Mouse (Mus musculus): ENCODE measurements around the gene Dpp10. TPM values are rescaled to one million over a fixed set of nuclear protein-coding genes. Genes with fewer than 3 reads are reported as not detected.

Gene Dpp10
- polyA plus RNA-seq, 1 experiment: not detected

DNA sequence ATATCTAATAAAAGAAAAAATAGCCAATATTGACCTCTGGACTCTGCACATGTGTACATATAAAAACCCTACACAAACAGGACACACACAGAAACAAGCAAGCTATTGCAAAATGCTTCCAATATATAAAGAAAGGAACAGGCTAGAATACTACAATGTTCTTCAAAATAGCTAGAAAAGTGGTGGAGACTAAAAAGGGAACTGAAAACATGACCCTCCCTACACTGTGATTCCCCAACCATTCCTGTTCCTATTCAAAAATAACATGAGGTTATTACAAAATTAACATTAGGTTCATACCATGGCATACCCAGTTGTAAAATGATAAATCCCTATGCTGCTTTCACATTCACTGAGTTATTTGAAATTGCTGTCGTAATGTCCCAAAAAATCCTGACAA lies 125.8 kb downstream of the Dpp10 start:
- no peak for DNase-seq (ENCODE audit: low read depth)

- DNase-seq (ENCODE audit: low read depth): peak; percentile 5
These were observed 142.7 kb downstream of the Dpp10 start for GRCm38 (mm10) chr1:123902628-123903027.

DNA sequence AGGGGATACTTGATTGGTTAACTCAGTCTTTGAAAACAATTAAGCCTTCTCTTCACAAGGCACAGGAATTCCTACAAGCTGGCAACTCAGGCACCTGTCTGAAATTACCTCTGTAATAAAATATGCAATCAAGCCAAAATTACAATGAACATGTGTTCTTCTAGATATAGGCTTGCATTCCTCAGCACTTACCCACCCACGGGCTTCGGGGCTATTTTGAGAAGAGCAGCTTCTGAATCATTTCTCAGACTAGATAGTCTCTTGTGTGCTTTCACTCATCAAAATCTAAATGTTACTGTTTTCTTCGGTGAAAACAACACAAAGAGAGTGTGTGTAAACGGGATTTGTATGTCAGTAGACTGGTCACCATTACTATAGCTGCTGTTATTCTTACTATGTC lies 144.1 kb downstream of the Dpp10 start:
- no peak for DNase-seq (ENCODE audit: low read depth)

DNA sequence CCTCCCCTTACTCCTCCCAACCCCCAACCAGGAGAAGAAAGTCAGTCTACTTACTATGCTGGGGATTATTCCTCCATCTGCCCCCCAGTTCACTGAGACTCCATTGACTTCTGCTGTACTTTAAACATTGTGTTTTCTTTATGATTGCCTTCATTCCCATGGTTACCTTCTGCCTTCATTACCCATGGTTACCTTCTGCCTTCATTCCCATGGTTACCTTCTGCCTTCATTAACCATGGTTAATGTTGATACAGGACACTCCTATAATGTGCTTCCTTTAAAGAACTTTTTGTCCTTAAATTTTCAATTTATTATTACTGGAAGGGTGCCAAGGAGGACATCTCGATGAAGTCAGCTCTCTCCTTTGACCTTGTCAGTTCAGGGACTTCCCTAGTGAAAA lies 158.1 kb downstream of the Dpp10 start:
- DNase-seq (ENCODE audit: low read depth): no peak

- peak; percentile 91 for DNase-seq (ENCODE audit: low read depth)
These were observed 198.5 kb downstream of the Dpp10 start for GRCm38 (mm10) chr1:123846881-123847280.

- DNase-seq (ENCODE audit: low read depth): no peak
These were observed 244.2 kb downstream of the Dpp10 start for GRCm38 (mm10) chr1:123801206-123801605.

DNA sequence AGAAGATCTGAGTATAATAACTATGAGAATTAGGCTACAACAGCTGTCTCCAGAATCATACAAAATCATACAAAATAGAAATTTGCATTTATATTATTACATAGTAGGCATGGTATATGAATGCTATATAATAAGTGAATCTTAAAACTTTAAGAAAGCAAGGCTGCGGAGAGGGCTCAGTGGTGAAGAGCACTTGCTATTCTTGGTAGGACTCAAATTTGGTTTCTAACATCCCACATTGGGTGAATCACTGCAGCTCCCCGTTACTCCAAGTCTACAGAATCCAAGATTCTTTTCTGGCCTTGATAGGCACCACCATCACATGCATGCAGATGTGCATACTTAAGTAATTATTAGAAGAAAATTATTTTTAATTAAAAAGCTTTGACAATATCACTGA lies 279.8 kb downstream of the Dpp10 start:
- DNase-seq (ENCODE audit: low read depth): no peak

GRCm38 (mm10) chr1:123762272-123762671 lies 283.1 kb downstream of the Dpp10 start:
- no peak for DNase-seq (ENCODE audit: low read depth)

- no peak for DNase-seq (ENCODE audit: low read depth)
These were observed 289.3 kb downstream of the Dpp10 start for GRCm38 (mm10) chr1:123756055-123756454.

GRCm38 (mm10) chr1:123707292-123707691 lies 338.1 kb downstream of the Dpp10 start:
- DNase-seq (ENCODE audit: low read depth): no peak

- DNase-seq (ENCODE audit: low read depth): no peak
These were observed 386.9 kb downstream of the Dpp10 start for GRCm38 (mm10) chr1:123658409-123658808.

DNA sequence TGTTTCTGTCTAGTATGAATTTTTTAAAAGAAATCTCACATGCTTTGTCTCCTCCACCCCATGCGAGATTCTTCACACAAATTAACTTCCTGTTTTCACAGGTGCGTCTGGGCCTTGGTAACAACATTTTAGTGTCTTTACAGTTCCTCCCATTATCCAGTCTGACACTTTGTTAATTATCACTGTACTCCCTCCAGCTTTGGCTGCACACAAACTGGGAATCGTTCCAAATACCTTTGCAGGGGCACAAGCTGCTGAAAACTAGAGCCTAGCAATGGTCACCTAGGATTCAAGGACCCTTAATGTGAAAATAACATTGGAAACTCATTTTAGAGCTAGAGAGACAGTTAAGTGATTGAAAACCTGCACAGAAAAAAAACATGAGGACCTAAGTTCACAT lies 388.8 kb downstream of the Dpp10 start:
- no peak for DNase-seq (ENCODE audit: low read depth)

GRCm38 (mm10) chr1:123637897-123638296 lies 407.5 kb downstream of the Dpp10 start:
- no peak for DNase-seq (ENCODE audit: low read depth)

- no peak for DNase-seq (ENCODE audit: low read depth)
These were observed 417.1 kb downstream of the Dpp10 start for GRCm38 (mm10) chr1:123628268-123628667.

DNA sequence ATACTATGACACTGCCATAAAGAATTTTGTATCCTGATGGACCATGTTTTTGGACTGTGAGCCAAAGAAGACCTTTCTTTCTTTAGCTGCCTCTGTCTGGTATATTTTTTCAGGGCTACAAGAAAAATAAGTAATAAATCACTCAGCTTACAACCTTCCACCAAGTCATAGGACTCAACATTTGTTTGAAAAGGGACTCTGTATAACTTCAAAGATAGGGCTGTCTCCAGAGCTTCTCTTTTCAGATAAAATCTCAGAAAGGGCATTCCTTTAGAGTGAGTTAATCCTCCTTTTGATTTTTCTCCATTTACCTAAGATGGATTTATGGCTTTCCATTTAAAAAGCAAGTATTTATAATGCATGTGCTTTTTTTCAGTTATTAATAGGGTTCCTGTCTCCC lies 460.5 kb downstream of the Dpp10 start:
- no peak for DNase-seq (ENCODE audit: low read depth)

DNA sequence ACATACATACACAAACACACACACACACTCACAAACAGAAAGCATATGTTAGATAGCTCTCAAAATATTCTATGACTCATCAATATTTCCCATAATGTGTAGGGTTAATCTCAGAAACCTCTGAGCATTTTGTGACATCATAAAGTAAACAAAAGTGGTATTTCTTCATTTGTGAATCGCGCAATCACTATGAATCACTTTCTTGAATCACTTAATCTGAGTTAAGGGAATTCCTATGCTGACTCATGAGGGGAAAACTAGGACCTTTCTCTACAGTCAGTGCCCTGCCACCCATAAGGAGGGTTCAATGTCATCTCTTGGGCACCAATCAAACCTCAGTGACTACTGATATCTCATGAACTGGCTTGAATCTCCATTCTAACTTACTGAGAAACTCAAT lies 465.2 kb downstream of the Dpp10 start:
- peak; percentile 33 for DNase-seq (ENCODE audit: low read depth)

DNA sequence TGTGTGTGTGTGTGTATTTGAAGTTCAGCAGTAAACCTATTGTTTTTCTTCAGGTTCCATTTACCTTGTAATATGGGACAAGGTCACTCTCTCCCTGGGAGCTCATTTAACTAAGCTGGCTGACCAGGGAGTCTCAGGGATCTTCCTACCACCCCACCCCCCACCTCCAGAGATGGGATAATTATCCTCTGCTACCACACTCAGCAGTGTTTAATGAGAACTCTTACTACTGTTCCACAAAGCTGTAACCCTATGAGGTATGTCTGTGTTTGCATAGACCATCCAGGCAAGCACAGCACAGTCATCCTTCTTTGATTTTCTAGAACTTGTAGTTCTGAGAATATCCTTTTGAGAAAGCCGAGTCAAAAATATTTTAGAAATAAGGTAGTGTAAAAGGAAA lies 471.6 kb downstream of the Dpp10 start:
- no peak for DNase-seq (ENCODE audit: low read depth)

- DNase-seq (ENCODE audit: low read depth): no peak
These were observed 502.9 kb downstream of the Dpp10 start for GRCm38 (mm10) chr1:123542496-123542895.

DNA sequence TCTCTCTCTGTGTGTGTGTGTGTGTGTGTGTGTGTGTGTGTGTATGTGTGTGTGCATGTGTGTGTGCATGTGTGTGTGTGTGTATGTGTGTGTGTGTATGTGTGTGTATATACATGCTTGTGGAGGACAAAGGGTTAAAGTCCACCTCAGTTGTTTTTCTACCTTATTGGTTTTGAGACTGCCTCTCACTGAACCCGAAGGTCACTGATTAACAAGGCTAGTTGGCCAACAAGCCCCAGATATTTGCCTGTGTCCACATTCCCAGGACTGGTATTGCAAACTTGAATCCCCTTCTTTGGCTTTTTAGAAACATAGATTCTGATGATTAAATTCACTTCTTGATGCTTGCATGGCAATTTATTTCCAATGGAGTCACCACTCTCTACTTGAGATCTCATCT lies 577.6 kb downstream of the Dpp10 start:
- DNase-seq (ENCODE audit: low read depth): no peak

GRCm38 (mm10) chr1:123414163-123414562 lies 631.2 kb downstream of the Dpp10 start:
- no peak for DNase-seq (ENCODE audit: low read depth)

- DNase-seq (ENCODE audit: low read depth): no peak
These were observed 694.1 kb downstream of the Dpp10 start for GRCm38 (mm10) chr1:123351300-123351699.

DNA sequence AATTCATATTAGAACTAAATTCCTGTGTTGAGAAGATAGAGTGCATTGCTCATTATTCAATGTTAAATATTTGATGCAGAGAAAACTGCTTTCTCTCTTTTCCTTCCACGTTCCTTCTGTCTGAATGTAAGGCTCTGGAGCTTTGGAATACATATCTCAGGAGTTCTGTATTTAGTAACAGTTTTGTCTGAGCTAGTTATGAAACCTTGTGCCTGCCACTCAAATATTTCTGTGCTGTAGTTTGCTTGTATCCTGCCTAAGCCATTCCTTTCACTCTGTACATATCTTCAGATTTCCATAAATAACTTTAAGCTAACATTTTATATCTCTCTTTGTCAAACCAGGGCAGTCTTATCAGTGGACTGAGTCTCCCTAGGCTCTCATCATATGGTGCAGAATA lies 707.5 kb downstream of the Dpp10 start:
- DNase-seq (ENCODE audit: low read depth): no peak

GRCm38 (mm10) chr1:123316886-123317285 lies 728.5 kb downstream of the Dpp10 start:
- no peak for DNase-seq (ENCODE audit: low read depth)

All from gonadal fat pad, adult 2 months (tissue).